Mouse (Mus musculus) olfactory bulb, adult 2 months (tissue): Measurements from ENCODE around the gene Ilkap.

Experiments
- CTCF ChIP-seq: fragments of 200-500 bp; IDR thresholded peaks from 2 replicates; pipeline ENCODE4 v1.5.1; 2012; ENCODE audit warnings: low read depth, mild to moderate bottlenecking, low read length, moderate library complexity; ENCODE audit not compliant: insufficient read depth
- POLR2A ChIP-seq: fragments of 200-500 bp; IDR thresholded peaks from 2 replicates; pipeline ENCODE4 v1.6.1; 2012; ENCODE audit warnings: mild to moderate bottlenecking, low read depth, low read length, moderate library complexity; ENCODE audit not compliant: insufficient read depth

DNA sequence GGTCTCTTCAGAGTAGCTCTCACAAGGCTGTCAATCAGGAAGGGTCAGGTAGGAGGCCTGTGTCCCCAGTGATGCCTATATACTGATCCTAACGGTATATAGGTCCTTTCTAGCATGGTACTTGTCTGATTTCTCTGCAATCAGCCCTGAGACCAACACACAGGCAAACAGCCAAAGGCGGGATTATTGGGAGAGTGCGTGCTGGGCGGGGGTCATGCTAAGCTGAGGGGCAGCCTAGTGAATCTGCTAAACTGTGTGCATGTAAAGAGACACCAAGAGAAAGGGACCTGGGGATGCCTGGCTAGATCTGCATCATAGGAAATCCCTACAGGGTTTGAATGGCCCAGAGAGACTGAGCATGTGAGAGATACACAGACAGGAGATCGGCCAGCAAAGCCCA lies 16.7 kb upstream of the Ilkap start:
- TF ChIP-seq CTCF (no peak), POLR2A (no peak)
